Mouse (Mus musculus) ES-Bruce4 (cell line): ENCODE results near the gene Card14.

Source experiments
- EP300 ChIP-seq: IDR thresholded peaks from 2 replicates; pipeline ENCODE4 v1.6.1; 2011; ENCODE audit warnings: low read depth, low read length; ENCODE audit not compliant: insufficient read depth
- POLR2A ChIP-seq: IDR thresholded peaks from one replicate; pipeline ENCODE4 v1.8.1; 2011; ENCODE audit warnings: low read length; ENCODE audit not compliant: insufficient read depth

DNA sequence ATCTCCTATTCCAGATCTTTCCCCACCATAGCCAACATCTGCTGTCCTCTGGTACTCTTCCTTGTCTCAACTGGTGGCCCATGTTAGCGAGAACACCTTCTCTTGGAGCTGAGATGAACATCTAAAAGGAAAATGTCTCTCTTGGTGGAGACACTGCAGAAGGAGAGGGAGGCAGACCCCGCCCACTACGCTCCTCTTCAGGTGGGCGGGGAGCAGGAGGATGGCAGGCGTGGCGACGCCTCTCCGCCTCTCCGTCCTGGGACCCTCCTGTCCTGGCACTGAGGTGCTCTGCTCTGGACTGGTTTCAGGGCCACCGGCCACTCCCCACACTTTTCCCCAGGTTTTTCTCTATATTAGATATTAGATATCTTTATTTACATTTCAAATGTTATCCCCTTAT lies 3.1 kb downstream of the Card14 start:
- no peak for TF ChIP-seq POLR2A
- TF ChIP-seq EP300 = no peak
